Mouse (Mus musculus): ENCODE data around the gene Dner. TPM values are rescaled to one million over a fixed set of nuclear protein-coding genes. Genes with fewer than 3 reads are reported as not detected.

Gene Dner
- total RNA-seq, 1 experiment: 2.1 TPM

GRCm38 (mm10) chr1:84470342-84470741 lies 225.7 kb downstream of the Dner start:
- in situ Hi-C loops (cut with MboI; ENCODE audit: low sequenced_read_pairs in 2 of 2, unreplicated experiment in 2 of 2): loop anchor here (10.0 to 25.0 kb wide), 2 partner anchors 733 to 736 kb away; no protein-coding TSS in a partner anchor
- no peaks in the 10 kb centered on the region for H3K9me3 ChIP-seq (ENCODE audit: control insufficient read depth, insufficient read depth, low read depth, low read length)
- DNase-seq (ENCODE audit: low read depth, low spot score): peak; percentile 40
- H3K4me3 ChIP-seq (ENCODE audit: insufficient read depth in 1 of 2, low read depth in 1 of 2, low read length in 2 of 2, poor library complexity in 1 of 2, severe bottlenecking in 1 of 2): no peak overlapping the region
- H3K4me1 ChIP-seq (ENCODE audit: control insufficient read depth in 2 of 2, insufficient read depth in 2 of 2, low read length in 2 of 2, poor library complexity in 1 of 2): no peaks in the 10 kb centered on the region
- no peak overlapping the region for H3K9ac ChIP-seq (ENCODE audit: insufficient read depth, low read depth, low read length, poor library complexity, severe bottlenecking)
- no peak overlapping the region for H3K27ac ChIP-seq (ENCODE audit: insufficient read depth, low read depth, low read length, poor library complexity, severe bottlenecking)
- peak; percentile 97 for TF ChIP-seq ZC3H11A (IDR thresholded peaks at IDR 0.05; ENCODE audit: borderline replicate concordance, low read depth, low read length)
- no peak for TF ChIP-seq ZNF384 (IDR thresholded peaks at IDR 0.05; ENCODE audit: low read depth, low read length)
- TF ChIP-seq MAFK (IDR thresholded peaks at IDR 0.05; ENCODE audit: insufficient read depth, low read depth, low read length): no peak
- no peak for TF ChIP-seq CHD2 (IDR thresholded peaks at IDR 0.05; ENCODE audit: low read depth, low read length)
- TF ChIP-seq HCFC1 (IDR thresholded peaks at IDR 0.05; ENCODE audit: borderline replicate concordance, insufficient read depth, low read length): no peak
- no peaks in the 10 kb centered on the region for H3K36me3 ChIP-seq (ENCODE audit: control insufficient read depth, insufficient read depth, low read length, poor library complexity, severe bottlenecking)

- in situ Hi-C loops (cut with MboI; ENCODE audit: low sequenced_read_pairs in 2 of 2, unreplicated experiment in 2 of 2): loop anchor here in 1 of 2 experiments (25.0 kb wide), 1 partner anchor 730 kb away; no protein-coding TSS in a partner anchor
- no peak overlapping the region for H3K9ac ChIP-seq (ENCODE audit: insufficient read depth, low read depth, low read length, poor library complexity, severe bottlenecking)
- H3K4me1 ChIP-seq (ENCODE audit: control insufficient read depth in 2 of 2, insufficient read depth in 2 of 2, low read length in 2 of 2, poor library complexity in 1 of 2): no peaks in the 10 kb centered on the region
- no peak overlapping the region for H3K4me3 ChIP-seq (ENCODE audit: insufficient read depth in 1 of 2, low read depth in 1 of 2, low read length in 2 of 2, poor library complexity in 1 of 2, severe bottlenecking in 1 of 2)
- DNase-seq (ENCODE audit: low read depth, low spot score): no peak
- H3K36me3 ChIP-seq (ENCODE audit: control insufficient read depth, insufficient read depth, low read length, poor library complexity, severe bottlenecking): no peaks in the 10 kb centered on the region
- no peak overlapping the region for H3K27ac ChIP-seq (ENCODE audit: insufficient read depth, low read depth, low read length, poor library complexity, severe bottlenecking)
- no peaks in the 10 kb centered on the region for H3K9me3 ChIP-seq (ENCODE audit: control insufficient read depth, insufficient read depth, low read depth, low read length)
- TF ChIP-seq MAFK (IDR thresholded peaks at IDR 0.05; ENCODE audit: insufficient read depth, low read depth, low read length) (no peak), HCFC1 (IDR thresholded peaks at IDR 0.05; ENCODE audit: borderline replicate concordance, insufficient read depth, low read length) (no peak), ZC3H11A (IDR thresholded peaks at IDR 0.05; ENCODE audit: borderline replicate concordance, low read depth, low read length) (no peak), ZNF384 (IDR thresholded peaks at IDR 0.05; ENCODE audit: low read depth, low read length) (no peak), CHD2 (IDR thresholded peaks at IDR 0.05; ENCODE audit: low read depth, low read length) (no peak)
Measured at GRCm38 (mm10) chr1:84467664-84468063, 228.4 kb downstream of the Dner start.

- Histone ChIP-seq H3K9ac (ENCODE audit: insufficient read depth, low read depth, low read length, poor library complexity, severe bottlenecking) (no peak overlapping the region), H3K36me3 (ENCODE audit: control insufficient read depth, insufficient read depth, low read length, poor library complexity, severe bottlenecking) (no peaks in the 10 kb centered on the region), H3K9me3 (ENCODE audit: control insufficient read depth, insufficient read depth, low read depth, low read length) (no peaks in the 10 kb centered on the region), H3K4me1 (ENCODE audit: control insufficient read depth in 2 of 2, insufficient read depth in 2 of 2, low read length in 2 of 2, poor library complexity in 1 of 2) (no peaks in the 10 kb centered on the region), H3K27ac (ENCODE audit: insufficient read depth, low read depth, low read length, poor library complexity, severe bottlenecking) (no peak overlapping the region), H3K4me3 (ENCODE audit: insufficient read depth in 1 of 2, low read depth in 1 of 2, low read length in 2 of 2, poor library complexity in 1 of 2, severe bottlenecking in 1 of 2) (no peak overlapping the region)
- no peak for DNase-seq (ENCODE audit: low read depth, low spot score)
- in situ Hi-C loops (cut with MboI; ENCODE audit: low sequenced_read_pairs in 2 of 2, unreplicated experiment in 2 of 2): loop anchor here in 1 of 2 experiments (25.0 kb wide), 1 partner anchor 727 kb away; no protein-coding TSS in a partner anchor
- TF ChIP-seq CHD2 (IDR thresholded peaks at IDR 0.05; ENCODE audit: low read depth, low read length) (no peak), ZNF384 (IDR thresholded peaks at IDR 0.05; ENCODE audit: low read depth, low read length) (no peak), HCFC1 (IDR thresholded peaks at IDR 0.05; ENCODE audit: borderline replicate concordance, insufficient read depth, low read length) (no peak), ZC3H11A (IDR thresholded peaks at IDR 0.05; ENCODE audit: borderline replicate concordance, low read depth, low read length) (no peak), MAFK (IDR thresholded peaks at IDR 0.05; ENCODE audit: insufficient read depth, low read depth, low read length) (no peak)
Measured at GRCm38 (mm10) chr1:84464761-84465160, 231.3 kb downstream of the Dner start.

- Histone ChIP-seq H3K9me3 (ENCODE audit: control insufficient read depth, insufficient read depth, low read depth, low read length) (no peaks in the 10 kb centered on the region), H3K4me3 (ENCODE audit: insufficient read depth in 1 of 2, low read depth in 1 of 2, low read length in 2 of 2, poor library complexity in 1 of 2, severe bottlenecking in 1 of 2) (no peak overlapping the region), H3K36me3 (ENCODE audit: control insufficient read depth, insufficient read depth, low read length, poor library complexity, severe bottlenecking) (no peaks in the 10 kb centered on the region), H3K9ac (ENCODE audit: insufficient read depth, low read depth, low read length, poor library complexity, severe bottlenecking) (no peak overlapping the region), H3K27ac (ENCODE audit: insufficient read depth, low read depth, low read length, poor library complexity, severe bottlenecking) (no peak overlapping the region), H3K4me1 (ENCODE audit: control insufficient read depth in 2 of 2, insufficient read depth in 2 of 2, low read length in 2 of 2, poor library complexity in 1 of 2) (no peaks in the 10 kb centered on the region)
- no peak for DNase-seq (ENCODE audit: low read depth, low spot score)
- in situ Hi-C loops (cut with MboI; ENCODE audit: low sequenced_read_pairs in 2 of 2, unreplicated experiment in 2 of 2): loop anchor here in 1 of 2 experiments (25.0 kb wide), 1 partner anchor 727 kb away; no protein-coding TSS in a partner anchor
- no peak for TF ChIP-seq ZC3H11A (IDR thresholded peaks at IDR 0.05; ENCODE audit: borderline replicate concordance, low read depth, low read length)
- TF ChIP-seq MAFK (IDR thresholded peaks at IDR 0.05; ENCODE audit: insufficient read depth, low read depth, low read length): no peak
- TF ChIP-seq CHD2 (IDR thresholded peaks at IDR 0.05; ENCODE audit: low read depth, low read length): no peak
- TF ChIP-seq ZNF384 (IDR thresholded peaks at IDR 0.05; ENCODE audit: low read depth, low read length): no peak
- TF ChIP-seq HCFC1 (IDR thresholded peaks at IDR 0.05; ENCODE audit: borderline replicate concordance, insufficient read depth, low read length): no peak
Measured at GRCm38 (mm10) chr1:84463976-84464662, 231.9 kb downstream of the Dner start.

Measured in ES-E14 (cell line).